In the genomic region with DNA sequence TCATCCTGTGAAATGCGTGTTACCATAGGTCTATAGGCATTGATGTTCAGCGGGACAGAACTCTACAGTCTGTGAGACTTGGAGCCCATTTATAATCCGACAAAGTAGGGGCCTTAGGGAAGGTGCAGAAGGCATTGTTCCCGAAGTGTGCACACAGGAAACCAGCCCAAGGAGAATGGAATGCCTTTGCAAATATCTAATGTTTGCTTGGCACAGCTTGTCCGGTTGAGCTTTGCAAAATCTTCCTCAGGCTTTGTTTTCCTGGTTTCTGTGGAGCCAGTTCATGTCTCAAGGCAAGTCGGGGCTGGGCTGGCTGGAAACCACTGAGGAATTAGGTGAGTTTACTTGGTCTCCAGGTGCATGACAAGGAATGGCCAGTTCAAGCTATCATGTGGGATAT, we compare ENCODE assay signal across 21 mouse cellular contexts.
DNase-seq lines count a peak whose midpoint lies in the region; ATAC-seq and TF ChIP-seq lines count a peak whose summit lies in the region.
"Had no signal": no experiment of that assay in that cellular context is flagged by ENCODE, and none has a peak within 500 bp of the region (broad histone marks: within the 10 kb centered on the region; RNA-seq: fewer than 3 reads in every experiment).

No protein-coding gene starts in this region.

- no peaks in the 10 kb centered on the region for H3K4me1 ChIP-seq in embryonic facial prominence, embryonic 14.5 days (ENCODE audit: control insufficient read depth, insufficient read depth, low read length)
- no peaks in the 10 kb centered on the region for H3K4me1 ChIP-seq in embryonic facial prominence, embryonic 10.5 days
- H3K4me1 ChIP-seq in midbrain, embryonic 11.5 days (ENCODE audit: control insufficient read depth, insufficient read depth, low read length), result no peaks in the 10 kb centered on the region
- no peaks in the 10 kb centered on the region for H3K4me1 ChIP-seq in midbrain, embryonic 13.5 days (replicated peaks)
- H3K4me1 ChIP-seq in stomach, postnatal 0 days (replicated peaks; ENCODE audit: control insufficient read depth, insufficient read depth), result no peaks in the 10 kb centered on the region
- no peaks in the 10 kb centered on the region for H3K4me1 ChIP-seq in hindbrain, embryonic 11.5 days (replicated peaks; ENCODE audit: control insufficient read depth, insufficient read depth, low read length)
- H3K4me1 ChIP-seq: embryonic facial prominence, embryonic 13.5 days had no signal

- TF ChIP-seq EP300 in stomach, postnatal 0 days (optimal IDR thresholded peaks at IDR 0.05), result no peak

- H3K4me3 ChIP-seq in embryonic facial prominence, embryonic 14.5 days (ENCODE audit: low read depth, low read length), result no peak overlapping the region
- H3K4me3 ChIP-seq in embryonic facial prominence, embryonic 10.5 days, result no peak overlapping the region
- H3K4me3 ChIP-seq in midbrain, embryonic 11.5 days (ENCODE audit: low read depth, low read length), result no peak overlapping the region
- no peak overlapping the region for H3K4me3 ChIP-seq in midbrain, embryonic 13.5 days (replicated peaks)
- H3K4me3 ChIP-seq in stomach, postnatal 0 days (ENCODE audit: low read depth, low read length), result no peak overlapping the region
- no peak overlapping the region for H3K4me3 ChIP-seq in hindbrain, embryonic 11.5 days (ENCODE audit: low read depth, low read length)
- H3K4me3 ChIP-seq: embryonic facial prominence, embryonic 13.5 days; forebrain, embryonic 10.5 days; gastrocnemius, adult 2 months had no signal

- no peaks in the 10 kb centered on the region for H3K9me3 ChIP-seq in embryonic facial prominence, embryonic 14.5 days (ENCODE audit: control insufficient read depth, low read length)
- H3K9me3 ChIP-seq in embryonic facial prominence, embryonic 10.5 days, result no peaks in the 10 kb centered on the region
- no peaks in the 10 kb centered on the region for H3K9me3 ChIP-seq in midbrain, embryonic 11.5 days (ENCODE audit: control insufficient read depth, low read length)
- H3K9me3 ChIP-seq in midbrain, embryonic 13.5 days, result no peaks in the 10 kb centered on the region
- H3K9me3 ChIP-seq in stomach, postnatal 0 days (ENCODE audit: control insufficient read depth, low read length), result no peaks in the 10 kb centered on the region
- no peaks in the 10 kb centered on the region for H3K9me3 ChIP-seq in hindbrain, embryonic 11.5 days (ENCODE audit: control insufficient read depth, low read length)
- H3K9me3 ChIP-seq: embryonic facial prominence, embryonic 13.5 days; forebrain, embryonic 10.5 days had no signal

- no peaks in the 10 kb centered on the region for H3K27me3 ChIP-seq in embryonic facial prominence, embryonic 14.5 days (replicated peaks; ENCODE audit: control insufficient read depth, insufficient read depth, low read length)
- H3K27me3 ChIP-seq in embryonic facial prominence, embryonic 10.5 days (replicated peaks; ENCODE audit: low read depth, poor library complexity, severe bottlenecking), result no peaks in the 10 kb centered on the region
- no peaks in the 10 kb centered on the region for H3K27me3 ChIP-seq in midbrain, embryonic 11.5 days (ENCODE audit: control insufficient read depth, insufficient read depth, low read length)
- no peaks in the 10 kb centered on the region for H3K27me3 ChIP-seq in midbrain, embryonic 13.5 days
- no peaks in the 10 kb centered on the region for H3K27me3 ChIP-seq in stomach, postnatal 0 days (ENCODE audit: control insufficient read depth, insufficient read depth, low read length)
- H3K27me3 ChIP-seq in hindbrain, embryonic 11.5 days (ENCODE audit: control insufficient read depth, insufficient read depth, low read length), result no peaks in the 10 kb centered on the region
- H3K27me3 ChIP-seq: embryonic facial prominence, embryonic 13.5 days had no signal

- WGBS in embryonic facial prominence, embryonic 14.5 days, result 70% methylated on average over 6 of the region's 6 CpGs
- WGBS in embryonic facial prominence, embryonic 10.5 days, result 78% methylated on average over 6 of the region's 6 CpGs
- WGBS in midbrain, embryonic 11.5 days, result 78% methylated on average over 6 of the region's 6 CpGs
- 79% methylated on average over 6 of the region's 6 CpGs for WGBS in midbrain, embryonic 13.5 days
- 34% methylated on average over 6 of the region's 6 CpGs for WGBS in stomach, postnatal 0 days
- WGBS in hindbrain, embryonic 11.5 days, result 86% methylated on average over 6 of the region's 6 CpGs

- ATAC-seq in embryonic facial prominence, embryonic 14.5 days (ENCODE audit: low read depth), result no peak
- no peak for ATAC-seq in midbrain, embryonic 11.5 days (ENCODE audit: low FRiP score)
- ATAC-seq in midbrain, embryonic 13.5 days, result no peak
- ATAC-seq in stomach, postnatal 0 days (ENCODE audit: low FRiP score, low TSS enrichment), result 0 out of 2 replicates have a peak, but pooled peaks have one; percentile 21
- no peak for ATAC-seq in hindbrain, embryonic 11.5 days (ENCODE audit: low FRiP score)
- ATAC-seq: forebrain, embryonic 14.5 days had no signal

- DNase-seq in embryonic facial prominence, embryonic 14.5 days (ENCODE audit: low spot score), result peak; percentile 17
- DNase-seq in embryonic facial prominence, embryonic 10.5 days (ENCODE audit: low spot score), result no peak
- peak; percentile 21 for DNase-seq in midbrain, embryonic 11.5 days (ENCODE audit: low spot score, missing footprints)
- peak; percentile 43 for DNase-seq in lung, postnatal 25 days (ENCODE audit: low spot score)
- peak; percentile 28 for DNase-seq in stomach, postnatal 0 days (ENCODE audit: low spot score)
- DNase-seq in spleen, postnatal 36 days (ENCODE audit: low spot score in 2 of 2), result no peak
- DNase-seq in hindbrain, embryonic 11.5 days (ENCODE audit: low spot score), result no peak
- DNase-seq: adrenal gland, postnatal 10 days; cerebellum, adult 11 months; cerebellum, adult 8-10 months; cerebellum, postnatal 14 days; gastrocnemius, adult 2 months; gastrocnemius, postnatal 25 days; heart, adult 11 months; heart, postnatal 10 days; heart, postnatal 4 days had no signal

- TF ChIP-seq CTCF in stomach, postnatal 0 days (IDR thresholded peaks at IDR 0.05; ENCODE audit: low read depth), result no peak

- no peak overlapping the region for H3K4me2 ChIP-seq in embryonic facial prominence, embryonic 14.5 days (ENCODE audit: low read depth, low read length)
- no peak overlapping the region for H3K4me2 ChIP-seq in midbrain, embryonic 11.5 days
- H3K4me2 ChIP-seq in midbrain, embryonic 13.5 days (replicated peaks), result no peak overlapping the region
- H3K4me2 ChIP-seq in stomach, postnatal 0 days (replicated peaks; ENCODE audit: low read depth), result no peak overlapping the region
- no peak overlapping the region for H3K4me2 ChIP-seq in hindbrain, embryonic 11.5 days (replicated peaks; ENCODE audit: low read depth, low read length)
- H3K4me2 ChIP-seq: embryonic facial prominence, embryonic 13.5 days; hindbrain, embryonic 14.5 days had no signal

- H3K36me3 ChIP-seq in embryonic facial prominence, embryonic 14.5 days (ENCODE audit: control insufficient read depth, insufficient read depth, low read length), result no peaks in the 10 kb centered on the region
- H3K36me3 ChIP-seq in embryonic facial prominence, embryonic 10.5 days (replicated peaks), result no peaks in the 10 kb centered on the region
- no peaks in the 10 kb centered on the region for H3K36me3 ChIP-seq in midbrain, embryonic 11.5 days (ENCODE audit: control insufficient read depth, insufficient read depth, low read length)
- no peaks in the 10 kb centered on the region for H3K36me3 ChIP-seq in midbrain, embryonic 13.5 days
- no peaks in the 10 kb centered on the region for H3K36me3 ChIP-seq in stomach, postnatal 0 days (ENCODE audit: control insufficient read depth, insufficient read depth, low read length)
- H3K36me3 ChIP-seq in hindbrain, embryonic 11.5 days (ENCODE audit: control insufficient read depth, insufficient read depth, low read length), result no peaks in the 10 kb centered on the region
- H3K36me3 ChIP-seq: embryonic facial prominence, embryonic 13.5 days; forebrain, embryonic 10.5 days had no signal

- H3K27ac ChIP-seq in embryonic facial prominence, embryonic 14.5 days (replicated peaks; ENCODE audit: low read depth, low read length), result no peak overlapping the region
- no peak overlapping the region for H3K27ac ChIP-seq in embryonic facial prominence, embryonic 10.5 days (replicated peaks)
- H3K27ac ChIP-seq in midbrain, embryonic 11.5 days (ENCODE audit: low read depth, low read length), result no peak overlapping the region
- no peak overlapping the region for H3K27ac ChIP-seq in midbrain, embryonic 13.5 days
- H3K27ac ChIP-seq in stomach, postnatal 0 days (replicated peaks), result no peak overlapping the region
- no peak overlapping the region for H3K27ac ChIP-seq in hindbrain, embryonic 11.5 days (ENCODE audit: low read depth, low read length)
- H3K27ac ChIP-seq: embryonic facial prominence, embryonic 13.5 days; forebrain, embryonic 10.5 days; gastrocnemius, adult 2 months; hindbrain, embryonic 14.5 days had no signal

- no peak overlapping the region for H3K9ac ChIP-seq in embryonic facial prominence, embryonic 14.5 days (ENCODE audit: low read depth, low read length)
- no peak overlapping the region for H3K9ac ChIP-seq in midbrain, embryonic 11.5 days (ENCODE audit: low read length)
- H3K9ac ChIP-seq in midbrain, embryonic 13.5 days (replicated peaks), result no peak overlapping the region
- no peak overlapping the region for H3K9ac ChIP-seq in stomach, postnatal 0 days (ENCODE audit: low read length)
- H3K9ac ChIP-seq in hindbrain, embryonic 11.5 days (ENCODE audit: low read depth, low read length), result no peak overlapping the region
- H3K9ac ChIP-seq: embryonic facial prominence, embryonic 13.5 days; hindbrain, embryonic 14.5 days had no signal

Comparison
In these comparisons a context has a peak if more than half of its experiments do, and no peak if none do; other contexts are left out.
1. DNase-seq: peak in embryonic facial prominence, embryonic 14.5 days (single experiment), midbrain, embryonic 11.5 days (single experiment), lung, postnatal 25 days (single experiment) and stomach, postnatal 0 days (single experiment); none in embryonic facial prominence, embryonic 10.5 days (single experiment), spleen, postnatal 36 days (0 of 2) and hindbrain, embryonic 11.5 days (single experiment).